9 mouse cellular contexts compared by ENCODE assay signal in genomic region chr11:11962629-11962954, GRCm38 (mm10).
A peak's percentile ranks its signal among the peaks of the same experiment; 100 is the strongest.
DNase-seq lines count a peak whose midpoint lies in the region; ATAC-seq lines count a peak whose summit lies in the region.
"Had no signal": no experiment of that assay in that cellular context is flagged by ENCODE, and none has a peak within 500 bp of the region (broad histone marks: within the 10 kb centered on the region; RNA-seq: fewer than 3 reads in every experiment).

No protein-coding gene starts in this region.

- intact Hi-C loops in heart, postnatal 14 days (cut with DNase I) = no loop called here

- H3K9ac ChIP-seq in neural tube, embryonic 12.5 days = no peak overlapping the region
- no peak overlapping the region for H3K9ac ChIP-seq in heart, embryonic 15.5 days
- no peak overlapping the region for H3K9ac ChIP-seq in stomach, embryonic 16.5 days (ENCODE audit: low read length)

- 16% methylated on average over 5 of the region's 5 CpGs for WGBS in neural tube, embryonic 12.5 days
- 12% methylated on average over 5 of the region's 5 CpGs for WGBS in heart, embryonic 15.5 days
- 15% methylated on average over 5 of the region's 5 CpGs for WGBS in stomach, embryonic 16.5 days

- H3K4me1 ChIP-seq in neural tube, embryonic 12.5 days = peaks cover 8% of the 10 kb centered on the region; the same call in 1 of the 2 replicates
- H3K4me1 ChIP-seq in heart, embryonic 15.5 days (replicated peaks) = peaks cover 83% of the 10 kb centered on the region
- H3K4me1 ChIP-seq in stomach, embryonic 16.5 days (ENCODE audit: control insufficient read depth, insufficient read depth, low read length) = peaks cover 32% of the 10 kb centered on the region

- no peaks in the 10 kb centered on the region for H3K36me3 ChIP-seq in neural tube, embryonic 12.5 days
- no peaks in the 10 kb centered on the region; the same call in 1 of the 2 replicates for H3K36me3 ChIP-seq in heart, embryonic 15.5 days
- H3K36me3 ChIP-seq in stomach, embryonic 16.5 days (ENCODE audit: control insufficient read depth, insufficient read depth, low read length) = 0 out of 2 replicates have a peak, but pooled peaks cover 3% of the 10 kb centered on the region

- ATAC-seq in neural tube, embryonic 12.5 days (ENCODE audit: low FRiP score, low read depth) = 0 out of 2 replicates have a peak, but pooled peaks have one; percentile 39
- peak; percentile 68 for ATAC-seq in heart, embryonic 15.5 days (replicated peaks; ENCODE audit: insufficient number of reproducible peaks, insufficient read depth, low FRiP score, low read depth)
- peak; percentile 70 for ATAC-seq in stomach, embryonic 16.5 days (ENCODE audit: insufficient read depth, low FRiP score)

- no peak overlapping the region for H3K4me3 ChIP-seq in neural tube, embryonic 12.5 days
- H3K4me3 ChIP-seq in heart, embryonic 15.5 days = no peak overlapping the region
- no peak overlapping the region for H3K4me3 ChIP-seq in stomach, embryonic 16.5 days (replicated peaks; ENCODE audit: low read length)

- no peak overlapping the region for H3K27ac ChIP-seq in neural tube, embryonic 12.5 days
- peak overlapping the region; percentile 97 for H3K27ac ChIP-seq in heart, embryonic 15.5 days
- H3K27ac ChIP-seq in stomach, embryonic 16.5 days (ENCODE audit: low read length) = peak overlapping the region; percentile 90

- no peak overlapping the region for H3K4me2 ChIP-seq in neural tube, embryonic 12.5 days (replicated peaks)
- H3K4me2 ChIP-seq in heart, embryonic 15.5 days = no peak overlapping the region
- no peak overlapping the region for H3K4me2 ChIP-seq in stomach, embryonic 16.5 days (ENCODE audit: low read depth, low read length)

- H3K9me3 ChIP-seq in neural tube, embryonic 12.5 days = no peaks in the 10 kb centered on the region
- no peaks in the 10 kb centered on the region for H3K9me3 ChIP-seq in heart, embryonic 15.5 days (replicated peaks)
- no peaks in the 10 kb centered on the region for H3K9me3 ChIP-seq in stomach, embryonic 16.5 days (replicated peaks; ENCODE audit: control insufficient read depth, low read length)

- peak; percentile 69 to 78 for DNase-seq in heart, adult 18-20 months
- DNase-seq in heart, postnatal 14 days = no peak
- no peak for DNase-seq in neural tube, embryonic 10.5 days (ENCODE audit: extremely low spot score, low spot score)
- DNase-seq in gastrocnemius, postnatal 25 days = no peak
- DNase-seq in left cerebral cortex, adult 8-10 months (ENCODE audit: low spot score in 2 of 2) = no peak
- DNase-seq: thymus, postnatal 4 days had no signal

- H3K27me3 ChIP-seq in neural tube, embryonic 12.5 days (replicated peaks) = no peaks in the 10 kb centered on the region
- H3K27me3 ChIP-seq in heart, embryonic 15.5 days = no peaks in the 10 kb centered on the region
- no peaks in the 10 kb centered on the region for H3K27me3 ChIP-seq in stomach, embryonic 16.5 days (ENCODE audit: control insufficient read depth, insufficient read depth, low read length)

Comparison
In these comparisons a context has a peak if more than half of its experiments do, and no peak if none do; other contexts are left out.
1. DNase-seq: peak in heart, adult 18-20 months (2 of 2); none in heart, postnatal 14 days (0 of 2), neural tube, embryonic 10.5 days (single experiment), gastrocnemius, postnatal 25 days (single experiment) and left cerebral cortex, adult 8-10 months (0 of 2).
2. Peak in every context shown above with its lines, with median percentiles within 50 percentile points of each other: ATAC-seq.